Mouse (Mus musculus) gastrocnemius, postnatal 10 days (tissue): ENCODE results near the gene Tmem222. TPM values are rescaled to one million over a fixed set of nuclear protein-coding genes. Genes with fewer than 3 reads are reported as not detected.

Experiments
- total RNA-seq, 2 experiments: library from RNA; stranded (reverse); gene quantifications; 2 replicates each; pipeline ENCODE4 v1.2.3; 2021

The Tmem222 gene
- total RNA-seq, 2 experiments from 2014 or later: 23.6 to 25.9 TPM

Other genes with a start within 250 kb of the Tmem222 start
- 10 to 100 TPM; 73.1 to 88.7 TPM for gene Wasf2, start 147.3 kb downstream of the Tmem222 start, total RNA-seq
- not detected for gene Cd164l2, start 65.7 kb downstream of the Tmem222 start, total RNA-seq
- not detected for gene Gpr3, start 65.3 kb downstream of the Tmem222 start, total RNA-seq
- gene Map3k6, start 37.0 kb downstream of the Tmem222 start, total RNA-seq: 1 to 10 TPM; 2.1 to 5.5 TPM
- 1 to 10 TPM; 1.1 to 1.4 TPM for gene Sytl1, start 14.7 kb downstream of the Tmem222 start, total RNA-seq
- gene Wdtc1, start 75.7 kb upstream of the Tmem222 start, total RNA-seq: 10 to 100 TPM; 48.9 to 49.0 TPM
- gene Slc9a1, start 91.9 kb upstream of the Tmem222 start, total RNA-seq: 10 to 100 TPM; 17.0 to 22.7 TPM
- gene Tent5b, start 202.3 kb upstream of the Tmem222 start, total RNA-seq: under 1 TPM; 0.18 to 0.38 TPM
- gene Trnp1, start 220.8 kb upstream of the Tmem222 start, total RNA-seq: 1 to 10 TPM; 2.2 to 2.7 TPM
- not detected for gene Kdf1, start 241.2 kb upstream of the Tmem222 start, total RNA-seq